Mouse (Mus musculus): ENCODE measurements around the gene Cask. TPM values are rescaled to one million over a fixed set of nuclear protein-coding genes. Genes with fewer than 3 reads are reported as not detected.

The Cask gene
- polyA plus RNA-seq, 1 experiment from 2014 or later, result 13.6 TPM

DNA sequence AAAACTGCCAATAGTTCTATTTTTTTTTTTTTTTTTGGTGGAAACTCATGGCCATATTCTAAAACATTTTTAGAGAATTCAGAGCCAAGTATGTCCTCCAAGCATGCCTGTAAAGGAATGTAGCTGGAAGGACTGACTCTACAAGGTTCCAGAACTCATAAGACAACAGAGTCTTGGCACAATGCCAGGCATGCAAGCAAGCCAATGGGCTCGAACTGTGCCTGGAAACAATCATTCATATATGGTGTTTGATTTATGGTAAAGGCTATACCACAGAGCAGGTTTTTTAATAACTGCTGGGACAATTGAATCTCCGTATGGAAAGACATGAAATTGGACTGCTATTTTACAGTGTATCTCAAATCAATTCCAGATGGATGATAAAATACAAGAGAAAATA, 146.1 kb downstream of the Cask start:
- no peak for DNase-seq (ENCODE audit: low spot score)
- Histone ChIP-seq H3K36me3 (replicated peaks) (no peaks in the 10 kb centered on the region), H3K27me3 (replicated peaks; ENCODE audit: low read depth, poor library complexity, severe bottlenecking) (no peaks in the 10 kb centered on the region), H3K4me1 (no peaks in the 10 kb centered on the region), H3K4me3 (no peak overlapping the region), H3K9me3 (no peaks in the 10 kb centered on the region), H3K27ac (replicated peaks) (no peak overlapping the region)
- 77% methylated on average over 2 of the region's 2 CpGs for WGBS

- Histone ChIP-seq H3K4me3 (no peak overlapping the region), H3K36me3 (replicated peaks) (no peaks in the 10 kb centered on the region), H3K4me1 (no peaks in the 10 kb centered on the region), H3K9me3 (no peaks in the 10 kb centered on the region), H3K27ac (replicated peaks) (no peak overlapping the region), H3K27me3 (replicated peaks; ENCODE audit: low read depth, poor library complexity, severe bottlenecking) (no peaks in the 10 kb centered on the region)
- WGBS, result 96% methylated on average over 3 of the region's 3 CpGs
- no peak for DNase-seq (ENCODE audit: low spot score)
These were observed 150.5 kb downstream of the Cask start for GRCm38 (mm10) chrX:13700681-13701080.

DNA sequence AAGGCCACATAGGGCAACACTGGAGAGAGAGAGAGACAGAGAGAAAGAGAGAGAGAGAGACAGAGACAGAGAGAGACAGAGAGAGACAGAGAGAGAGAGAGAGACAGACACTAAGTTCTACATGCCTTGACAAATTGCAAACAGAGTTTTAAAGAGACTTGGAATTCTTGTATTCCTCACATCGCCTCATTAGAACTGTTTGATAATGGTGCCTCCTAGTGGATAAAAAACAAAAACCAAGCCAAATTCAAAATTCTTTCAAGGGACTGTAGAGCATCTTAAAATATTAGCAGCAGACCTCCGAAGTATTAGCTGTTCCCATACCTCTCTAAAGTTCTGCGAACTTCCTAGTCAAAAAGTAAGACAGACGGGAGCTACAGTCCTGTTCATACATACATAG, 159.3 kb downstream of the Cask start:
- no peaks in the 10 kb centered on the region for H3K36me3 ChIP-seq (replicated peaks)
- 86% methylated on average over 4 of the region's 4 CpGs for WGBS
- H3K27me3 ChIP-seq (replicated peaks; ENCODE audit: low read depth, poor library complexity, severe bottlenecking), result no peaks in the 10 kb centered on the region
- no peaks in the 10 kb centered on the region for H3K9me3 ChIP-seq
- H3K4me1 ChIP-seq, result no peaks in the 10 kb centered on the region
- DNase-seq (ENCODE audit: low spot score), result no peak
- H3K27ac ChIP-seq (replicated peaks), result no peak overlapping the region
- H3K4me3 ChIP-seq, result no peak overlapping the region

- Histone ChIP-seq H3K4me3 (no peak overlapping the region), H3K4me1 (no peaks in the 10 kb centered on the region), H3K36me3 (replicated peaks) (no peaks in the 10 kb centered on the region), H3K27ac (replicated peaks) (no peak overlapping the region), H3K27me3 (replicated peaks; ENCODE audit: low read depth, poor library complexity, severe bottlenecking) (no peaks in the 10 kb centered on the region), H3K9me3 (no peaks in the 10 kb centered on the region)
- no peak for DNase-seq (ENCODE audit: low spot score)
- WGBS, result 70% methylated on average over 2 of the region's 2 CpGs
These were observed 162.8 kb downstream of the Cask start for GRCm38 (mm10) chrX:13688356-13688755.

- peaks cover 7% of the 10 kb centered on the region; the same call in 1 of the 2 replicates for H3K27me3 ChIP-seq (replicated peaks; ENCODE audit: low read depth, poor library complexity, severe bottlenecking)
- no peaks in the 10 kb centered on the region for H3K9me3 ChIP-seq
- 74% methylated on average over 1 of the region's 1 CpGs for WGBS
- no peak overlapping the region for H3K27ac ChIP-seq (replicated peaks)
- no peaks in the 10 kb centered on the region for H3K36me3 ChIP-seq (replicated peaks)
- DNase-seq (ENCODE audit: low spot score), result no peak
- H3K4me1 ChIP-seq, result no peaks in the 10 kb centered on the region
- H3K4me3 ChIP-seq, result no peak overlapping the region
These were observed 164.6 kb downstream of the Cask start for GRCm38 (mm10) chrX:13686589-13686988.

- peaks cover 7% of the 10 kb centered on the region; the same call in 1 of the 2 replicates for H3K27me3 ChIP-seq (replicated peaks; ENCODE audit: low read depth, poor library complexity, severe bottlenecking)
- no peak overlapping the region for H3K4me3 ChIP-seq
- no peak overlapping the region for H3K27ac ChIP-seq (replicated peaks)
- no peaks in the 10 kb centered on the region for H3K4me1 ChIP-seq
- 88% methylated on average over 3 of the region's 3 CpGs for WGBS
- no peaks in the 10 kb centered on the region for H3K36me3 ChIP-seq (replicated peaks)
- DNase-seq (ENCODE audit: low spot score), result no peak
- no peaks in the 10 kb centered on the region for H3K9me3 ChIP-seq
These were observed 169.4 kb downstream of the Cask start for GRCm38 (mm10) chrX:13681748-13682147.

GRCm38 (mm10) chrX:13673001-13673400, 178.2 kb downstream of the Cask start:
- Histone ChIP-seq H3K36me3 (replicated peaks) (no peaks in the 10 kb centered on the region), H3K27ac (replicated peaks) (no peak overlapping the region), H3K4me1 (no peaks in the 10 kb centered on the region), H3K27me3 (replicated peaks; ENCODE audit: low read depth, poor library complexity, severe bottlenecking) (peaks cover 20% of the 10 kb centered on the region; the same call in 1 of the 2 replicates), H3K9me3 (no peaks in the 10 kb centered on the region), H3K4me3 (no peak overlapping the region)
- no peak for DNase-seq (ENCODE audit: low spot score)
- whole genome bisulfite sequencing, result 84% methylated on average over 3 of the region's 3 CpGs

DNA sequence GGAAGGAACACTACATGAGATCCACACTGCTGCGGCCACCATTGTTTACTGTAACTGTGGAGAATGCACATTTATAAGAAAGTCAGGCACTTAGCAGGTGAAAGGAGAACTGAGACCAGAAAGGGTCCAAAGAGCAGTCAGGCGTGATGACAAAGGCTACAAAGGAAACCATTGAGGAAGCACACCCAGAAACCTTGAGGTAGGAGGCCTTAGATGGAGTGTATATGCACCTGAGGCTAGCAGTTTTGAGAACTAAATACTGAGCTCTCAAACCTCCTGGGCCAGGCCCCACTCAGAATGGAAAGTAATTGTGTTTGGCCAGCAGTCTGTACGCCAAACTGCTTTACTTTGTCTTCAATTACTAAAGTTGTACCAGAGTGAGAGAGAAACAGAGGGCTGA, 180.8 kb downstream of the Cask start:
- no peak overlapping the region for H3K4me3 ChIP-seq
- H3K4me1 ChIP-seq, result no peaks in the 10 kb centered on the region
- no peak for DNase-seq (ENCODE audit: low spot score)
- H3K9me3 ChIP-seq, result no peaks in the 10 kb centered on the region
- WGBS, result 85% methylated on average over 3 of the region's 3 CpGs
- no peak overlapping the region for H3K27ac ChIP-seq (replicated peaks)
- no peaks in the 10 kb centered on the region for H3K36me3 ChIP-seq (replicated peaks)
- peaks cover 20% of the 10 kb centered on the region; the same call in 1 of the 2 replicates for H3K27me3 ChIP-seq (replicated peaks; ENCODE audit: low read depth, poor library complexity, severe bottlenecking)

DNA sequence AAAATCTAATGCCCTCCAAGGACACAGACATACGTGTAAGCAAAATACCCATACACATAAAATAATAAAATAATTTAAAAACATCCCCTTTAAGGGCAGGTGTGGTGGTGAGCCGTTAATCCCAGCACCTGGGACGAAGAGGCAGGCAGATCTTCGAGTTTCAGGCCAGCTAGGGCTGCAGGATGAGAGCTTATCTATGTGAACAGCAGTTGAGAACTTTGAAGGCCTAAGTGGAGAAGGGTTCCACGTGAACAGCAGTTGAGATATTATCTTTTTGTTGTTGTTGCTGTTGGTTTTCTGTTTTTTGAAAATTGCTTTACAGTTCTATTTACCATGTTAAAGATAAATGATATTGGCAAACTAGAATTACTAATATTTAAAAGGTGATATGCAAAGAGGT, 182.3 kb downstream of the Cask start:
- H3K9me3 ChIP-seq, result no peaks in the 10 kb centered on the region
- H3K4me1 ChIP-seq, result no peaks in the 10 kb centered on the region
- no peaks in the 10 kb centered on the region for H3K36me3 ChIP-seq (replicated peaks)
- H3K4me3 ChIP-seq, result no peak overlapping the region
- no peak for DNase-seq (ENCODE audit: low spot score)
- 80% methylated on average over 5 of the region's 5 CpGs for WGBS
- H3K27me3 ChIP-seq (replicated peaks; ENCODE audit: low read depth, poor library complexity, severe bottlenecking), result peaks cover 20% of the 10 kb centered on the region; the same call in 1 of the 2 replicates
- H3K27ac ChIP-seq (replicated peaks), result no peak overlapping the region

GRCm38 (mm10) chrX:13661063-13661462, 190.1 kb downstream of the Cask start, which contains the start of gene Gpr82:
TSS of gene Gpr82 (plus strand) at chrX:13661363.
- no peaks in the 10 kb centered on the region for H3K36me3 ChIP-seq (replicated peaks)
- peaks cover 9% of the 10 kb centered on the region for H3K27me3 ChIP-seq (replicated peaks; ENCODE audit: low read depth, poor library complexity, severe bottlenecking)
- no peaks in the 10 kb centered on the region for H3K4me1 ChIP-seq
- no peak within 1 kb of the TSS for H3K4me3 ChIP-seq
- no peak for DNase-seq (ENCODE audit: low spot score)
- WGBS, result 92% methylated on average over 5 of the region's 5 CpGs
- no peaks in the 10 kb centered on the region for H3K9me3 ChIP-seq
- H3K27ac ChIP-seq (replicated peaks), result no peak within 1 kb of the TSS

DNA sequence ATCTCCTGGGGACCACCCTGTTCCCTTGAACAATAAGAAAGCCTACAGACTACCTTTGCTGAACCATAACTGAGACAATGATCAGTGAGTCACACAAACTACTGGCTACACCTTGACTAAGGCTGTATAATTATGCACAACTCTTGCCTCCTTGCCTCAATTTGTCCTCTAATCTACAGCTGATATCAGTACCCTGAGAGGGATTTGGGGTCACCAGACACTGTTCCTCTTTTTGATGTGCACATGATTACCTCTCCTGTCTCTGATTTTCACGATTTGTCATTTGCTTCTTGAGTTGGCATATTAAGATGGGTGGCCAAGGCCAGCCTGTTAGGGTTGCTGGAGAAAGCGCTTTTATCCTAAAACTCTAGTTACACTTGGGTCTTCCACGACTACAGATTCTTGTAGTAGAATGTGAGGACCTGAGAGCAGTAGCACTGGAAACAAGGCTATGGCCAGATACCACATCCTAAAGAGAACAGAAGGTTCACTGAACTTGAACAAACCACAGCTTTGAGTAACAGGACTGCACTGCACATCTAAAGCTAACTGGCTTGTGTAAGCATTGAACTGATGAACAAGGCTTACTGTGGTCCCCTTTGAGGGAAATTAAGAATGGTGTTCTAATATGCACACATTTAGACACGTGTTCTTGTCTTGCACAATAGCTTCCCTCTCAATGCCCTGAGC, 191.8 kb downstream of the Cask start:
- 79% methylated on average over 4 of the region's 4 CpGs for WGBS
- DNase-seq (ENCODE audit: low spot score), result no peak

DNA sequence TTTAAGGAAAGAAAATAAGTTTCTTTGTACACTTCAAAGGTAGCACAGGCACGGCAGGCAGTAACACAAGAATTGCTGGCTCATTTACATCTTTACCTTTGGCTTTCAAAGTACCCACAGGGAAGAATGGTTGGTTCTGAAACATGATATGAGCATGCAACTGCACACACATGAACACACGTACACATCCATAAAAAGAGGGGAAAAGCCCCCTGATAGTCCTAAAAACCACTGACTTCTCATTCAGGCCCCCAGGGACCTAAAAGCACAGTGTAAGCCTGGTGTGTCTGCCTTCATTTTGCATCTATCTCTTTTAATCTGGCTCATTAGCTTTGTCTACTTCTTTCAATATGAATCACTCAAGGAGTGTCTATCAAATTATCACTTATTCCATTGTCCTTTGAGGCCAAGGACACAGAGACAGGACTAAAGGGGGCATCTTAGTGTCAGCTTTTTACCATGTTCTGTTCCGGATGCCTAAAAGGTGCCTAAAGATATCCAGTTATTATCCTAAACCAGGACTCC, 192.5 kb downstream of the Cask start:
- WGBS, result 83% methylated on average over 3 of the region's 3 CpGs
- Histone ChIP-seq H3K27ac (replicated peaks) (no peak overlapping the region), H3K4me3 (no peak overlapping the region), H3K4me1 (no peaks in the 10 kb centered on the region), H3K27me3 (replicated peaks; ENCODE audit: low read depth, poor library complexity, severe bottlenecking) (peaks cover 14% of the 10 kb centered on the region), H3K9me3 (no peaks in the 10 kb centered on the region), H3K36me3 (replicated peaks) (no peaks in the 10 kb centered on the region)
- no peak for DNase-seq (ENCODE audit: low spot score)

More for the DNA sequence above, 191.8 kb downstream of the Cask start:
- Histone ChIP-seq H3K4me3 (no peak overlapping the region), H3K36me3 (replicated peaks) (no peaks in the 10 kb centered on the region), H3K27ac (replicated peaks) (no peak overlapping the region), H3K27me3 (replicated peaks; ENCODE audit: low read depth, poor library complexity, severe bottlenecking) (peaks cover 14% of the 10 kb centered on the region), H3K9me3 (no peaks in the 10 kb centered on the region), H3K4me1 (no peaks in the 10 kb centered on the region)

- H3K27me3 ChIP-seq (replicated peaks; ENCODE audit: low read depth, poor library complexity, severe bottlenecking), result peaks cover 22% of the 10 kb centered on the region
- no peaks in the 10 kb centered on the region for H3K4me1 ChIP-seq
- no peak overlapping the region for H3K27ac ChIP-seq (replicated peaks)
- WGBS, result 3% methylated on average over 1 of the region's 1 CpGs
- no peak overlapping the region for H3K4me3 ChIP-seq
- no peaks in the 10 kb centered on the region for H3K36me3 ChIP-seq (replicated peaks)
- H3K9me3 ChIP-seq, result no peaks in the 10 kb centered on the region
- DNase-seq (ENCODE audit: low spot score), result peak; percentile 29
These were observed 194.4 kb downstream of the Cask start for GRCm38 (mm10) chrX:13656721-13657120.
